Mouse (Mus musculus): Measurements from ENCODE around the gene Slc8a2. TPM values are rescaled to one million over a fixed set of nuclear protein-coding genes. Genes with fewer than 3 reads are reported as not detected.

The Slc8a2 gene
- total RNA-seq, 2 experiments from 2014 or later, result 0.54 to 1.1 TPM

DNA sequence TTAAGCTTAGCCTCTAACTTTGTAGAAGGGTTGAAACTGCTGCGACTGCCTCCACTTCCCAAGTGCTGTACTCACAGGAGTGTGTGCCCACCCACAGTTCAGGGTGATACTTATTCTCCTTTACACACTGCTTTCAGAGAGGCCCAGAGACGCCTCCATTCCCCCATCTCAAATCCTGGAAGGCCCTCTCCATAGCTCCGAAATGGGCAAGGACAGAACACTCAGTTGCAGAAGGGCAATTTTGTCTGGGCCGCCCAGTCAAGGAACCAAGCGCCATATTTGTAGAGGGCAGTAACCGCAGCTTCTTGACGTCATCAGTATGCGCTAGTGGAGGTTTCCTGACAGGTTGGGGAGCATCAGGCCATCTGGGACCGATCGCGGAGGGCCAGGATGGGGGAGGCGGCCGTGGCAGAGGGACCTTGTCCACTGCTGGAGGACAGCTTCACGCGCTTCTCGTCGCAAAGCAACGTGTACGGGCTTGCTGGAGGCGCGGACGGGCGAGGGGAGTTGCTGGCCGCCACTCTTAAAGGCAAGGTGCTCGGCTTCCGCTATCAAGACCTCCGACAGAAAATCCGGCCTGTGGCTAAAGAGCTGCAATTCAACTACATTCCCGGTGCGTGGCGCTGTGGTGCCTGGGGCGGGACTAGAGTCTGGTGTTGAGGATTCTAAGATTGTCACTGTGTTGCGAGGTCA is 9.9 kb upstream of the Slc8a2 start, which contains the start of gene Kptn:
TSS of gene Kptn (plus strand) at position 327 of the 693 bp plus-strand sequence.
- DNase-seq (ENCODE audit: low spot score in 2 of 2), result peak; percentile 79 to 89

- DNase-seq (ENCODE audit: low spot score in 2 of 2), result no peak
These were observed 9.4 kb upstream of the Slc8a2 start for GRCm38 (mm10) chr7:16120262-16120600.

DNA sequence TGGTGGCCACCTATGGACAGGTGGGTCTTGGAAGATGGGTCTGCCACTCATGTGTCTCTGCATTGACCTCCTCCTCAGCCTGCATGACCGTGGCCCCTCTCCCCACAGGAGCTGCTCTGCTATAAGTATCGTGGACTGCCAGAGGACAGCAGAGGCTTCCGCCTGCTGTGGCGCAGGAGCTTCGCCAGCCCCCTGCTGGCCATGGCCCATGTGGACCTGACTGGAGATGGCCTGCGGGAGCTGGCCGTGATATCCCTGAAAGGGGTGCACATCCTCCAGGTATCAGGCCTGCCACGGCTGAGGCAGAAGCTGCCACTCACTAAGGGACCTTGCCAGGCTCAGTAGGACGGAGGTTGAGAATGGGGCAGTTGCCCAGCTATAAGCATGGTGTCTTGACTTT is 3.8 kb upstream of the Slc8a2 start:
- DNase-seq (ENCODE audit: low spot score in 2 of 2), result no peak

DNA sequence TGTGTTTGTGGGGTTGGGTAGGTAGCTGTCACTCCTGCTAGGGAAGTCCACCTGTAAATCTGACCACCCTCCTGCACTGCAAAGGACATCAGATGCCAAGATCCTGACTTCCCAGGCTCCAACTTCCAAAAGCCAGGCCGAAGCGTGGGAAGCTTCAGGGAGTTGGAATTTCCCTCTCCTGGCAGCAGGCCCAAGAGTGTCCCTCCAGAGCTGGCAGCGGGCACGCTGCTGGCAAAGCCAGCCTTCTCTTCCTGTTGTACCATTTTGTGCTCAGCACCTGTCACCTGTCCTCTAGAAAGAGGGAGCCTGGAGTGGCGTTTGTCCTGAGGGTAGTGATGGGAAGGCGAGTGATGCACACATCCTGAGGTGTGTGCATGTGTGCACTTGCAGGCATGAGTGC is 1.3 kb upstream of the Slc8a2 start:
- DNase-seq (ENCODE audit: low spot score in 2 of 2), result no peak

GRCm38 (mm10) chr7:16128899-16129298 is 727 bp upstream of the Slc8a2 start:
- no peak for DNase-seq (ENCODE audit: low spot score in 2 of 2)

DNA sequence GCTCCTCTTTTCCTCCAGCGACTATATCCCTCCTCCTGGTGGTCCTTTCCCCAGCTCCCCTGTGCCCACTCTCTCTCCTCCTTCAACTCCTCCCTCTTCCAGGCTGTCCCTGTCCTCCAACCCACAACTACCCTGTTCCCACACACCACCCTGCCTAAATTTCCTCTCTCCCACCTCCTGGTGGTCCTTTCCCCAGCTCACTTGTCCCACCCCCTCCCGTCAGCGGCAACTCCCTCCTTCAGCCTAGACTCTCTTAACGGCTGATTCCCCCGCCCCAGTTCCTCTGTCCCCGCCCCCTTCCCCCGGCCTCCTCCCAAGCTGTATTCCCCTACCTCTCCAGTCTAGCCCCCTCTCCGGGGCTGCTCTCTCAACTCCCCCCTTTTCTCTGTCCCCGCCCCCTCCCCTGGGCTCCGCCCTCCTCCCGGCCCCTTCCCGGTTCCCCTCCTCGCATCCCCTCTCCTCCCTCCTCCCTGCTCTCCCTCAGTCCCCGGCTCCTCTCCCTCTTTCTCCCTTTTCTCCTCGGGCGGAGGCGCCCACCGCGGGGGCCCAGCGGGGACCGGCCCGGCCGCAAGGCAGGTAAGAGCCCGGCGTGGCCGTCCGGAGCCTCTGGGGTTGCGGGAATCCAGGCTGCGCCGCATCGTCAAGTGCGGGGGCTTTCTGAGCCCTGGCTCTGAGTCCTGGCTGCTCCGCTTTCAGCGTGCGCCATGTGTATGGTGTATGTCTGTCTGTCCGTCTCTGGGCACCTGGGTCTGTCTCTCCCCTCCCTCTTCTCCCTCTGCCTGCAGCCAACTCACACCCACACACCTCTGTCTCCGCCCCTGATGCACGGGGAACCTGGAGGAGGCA is 443 bp downstream of the Slc8a2 start:
- no peak for DNase-seq (ENCODE audit: low spot score in 2 of 2)

GRCm38 (mm10) chr7:16130956-16131634 is 1.5 kb downstream of the Slc8a2 start:
- DNase-seq (ENCODE audit: low spot score in 2 of 2), result no peak

DNA sequence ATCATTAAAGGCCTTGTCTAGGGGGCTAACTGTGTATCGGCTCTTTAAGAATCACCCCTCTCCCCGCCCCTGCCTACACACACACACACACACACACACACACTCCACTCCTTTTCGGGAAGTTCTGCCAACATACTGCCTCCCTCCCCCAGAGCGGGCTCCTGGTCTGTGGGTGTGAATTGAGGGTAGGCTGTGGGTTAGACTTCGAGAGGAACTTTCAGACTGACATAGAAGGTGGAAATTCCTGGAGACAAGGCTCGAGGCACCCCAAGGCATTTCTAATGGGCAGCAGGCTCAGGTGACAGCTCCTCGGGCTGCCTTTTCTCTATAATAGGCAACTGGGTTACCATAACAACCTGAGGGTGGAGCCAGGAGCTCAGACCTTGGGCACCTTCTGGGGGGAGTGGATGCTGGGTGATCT is 2.5 kb downstream of the Slc8a2 start:
- no peak for DNase-seq (ENCODE audit: low spot score in 2 of 2)

DNA sequence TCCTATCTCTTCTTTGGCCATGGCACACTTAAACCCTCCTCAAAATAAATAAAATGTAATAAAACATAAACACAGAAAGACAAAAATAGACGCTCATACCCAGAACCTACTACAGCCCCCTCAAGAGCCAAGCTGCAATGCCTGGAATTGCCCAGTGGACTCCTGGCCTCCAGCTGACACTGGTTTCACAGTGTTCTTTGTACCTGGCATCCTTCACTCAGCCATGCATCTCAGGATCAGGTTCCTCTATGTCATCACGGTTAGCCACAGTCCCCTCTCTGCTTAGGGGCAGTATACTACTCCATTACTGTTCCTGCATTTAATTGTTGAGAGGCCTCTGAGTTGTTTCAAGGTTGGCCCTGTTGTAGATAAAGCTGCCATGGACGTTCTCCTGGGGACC is 3.3 kb downstream of the Slc8a2 start:
- DNase-seq (ENCODE audit: low spot score in 2 of 2), result no peak

DNA sequence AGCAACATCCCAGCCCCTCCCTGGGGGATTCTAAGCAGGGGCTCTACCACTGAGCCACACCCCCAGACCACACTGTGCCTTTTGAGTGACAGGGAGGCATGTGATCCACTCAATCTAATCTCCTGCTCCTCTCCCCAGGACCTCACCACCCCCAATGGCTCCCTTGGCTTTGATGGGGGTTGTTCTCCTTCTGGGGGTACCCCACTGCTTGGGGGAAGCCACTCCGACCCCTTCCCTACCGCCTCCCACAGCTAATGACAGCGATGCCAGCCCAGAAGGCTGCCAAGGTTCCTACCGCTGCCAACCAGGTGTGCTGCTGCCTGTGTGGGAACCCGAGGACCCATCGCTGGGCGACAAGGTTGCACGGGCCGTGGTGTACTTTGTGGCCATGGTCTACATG is 4.1 kb downstream of the Slc8a2 start:
- DNase-seq (ENCODE audit: low spot score in 2 of 2), result no peak

DNA sequence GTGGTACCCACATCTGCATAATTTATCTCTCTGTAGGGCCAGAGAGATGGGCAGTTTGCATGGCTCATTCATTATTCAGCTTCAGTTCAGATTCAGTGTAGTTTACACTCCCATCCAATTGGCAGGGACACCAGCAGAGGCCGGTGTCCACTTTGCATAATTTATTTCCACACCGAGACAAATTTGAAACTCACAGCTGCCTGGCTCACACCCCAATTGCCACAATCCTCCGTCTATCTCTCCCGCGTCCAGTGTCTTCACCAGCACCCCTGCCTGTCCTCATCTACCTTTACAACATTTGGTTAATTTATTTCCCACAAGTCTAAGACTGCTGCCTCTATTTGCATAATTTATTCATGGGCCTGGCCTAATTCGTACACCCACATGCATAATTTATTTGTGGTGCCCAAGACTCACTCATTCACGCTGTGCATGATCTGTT is 5.3 kb downstream of the Slc8a2 start:
- DNase-seq (ENCODE audit: low spot score in 2 of 2), result no peak

- DNase-seq (ENCODE audit: low spot score in 2 of 2), result no peak
These were observed 17.1 kb downstream of the Slc8a2 start for GRCm38 (mm10) chr7:16146489-16147410.

- peak; percentile 61 to 76 for DNase-seq (ENCODE audit: low spot score in 2 of 2)
These were observed 18.0 kb downstream of the Slc8a2 start for GRCm38 (mm10) chr7:16147643-16148042.

DNA sequence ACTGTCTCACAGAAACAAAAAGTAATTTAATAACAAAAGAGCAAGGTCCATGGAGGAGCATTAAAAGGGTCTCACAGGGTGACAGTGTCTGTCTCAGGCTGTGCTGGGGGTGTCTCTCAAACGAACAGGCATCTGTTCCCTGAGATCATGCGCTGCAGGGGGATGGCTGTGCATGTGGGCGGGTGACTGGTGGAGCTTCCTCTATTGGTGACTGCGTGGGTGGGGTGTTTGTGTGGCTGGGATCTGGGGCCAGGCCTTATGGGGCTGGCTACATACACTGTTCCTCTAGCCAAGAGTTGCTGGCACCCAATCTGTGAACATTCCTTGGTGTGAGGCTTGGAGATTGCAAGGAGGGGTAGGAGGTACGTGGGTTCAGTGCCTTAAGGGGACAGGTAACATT is 19.6 kb downstream of the Slc8a2 start:
- DNase-seq (ENCODE audit: low spot score in 2 of 2), result no peak

DNA sequence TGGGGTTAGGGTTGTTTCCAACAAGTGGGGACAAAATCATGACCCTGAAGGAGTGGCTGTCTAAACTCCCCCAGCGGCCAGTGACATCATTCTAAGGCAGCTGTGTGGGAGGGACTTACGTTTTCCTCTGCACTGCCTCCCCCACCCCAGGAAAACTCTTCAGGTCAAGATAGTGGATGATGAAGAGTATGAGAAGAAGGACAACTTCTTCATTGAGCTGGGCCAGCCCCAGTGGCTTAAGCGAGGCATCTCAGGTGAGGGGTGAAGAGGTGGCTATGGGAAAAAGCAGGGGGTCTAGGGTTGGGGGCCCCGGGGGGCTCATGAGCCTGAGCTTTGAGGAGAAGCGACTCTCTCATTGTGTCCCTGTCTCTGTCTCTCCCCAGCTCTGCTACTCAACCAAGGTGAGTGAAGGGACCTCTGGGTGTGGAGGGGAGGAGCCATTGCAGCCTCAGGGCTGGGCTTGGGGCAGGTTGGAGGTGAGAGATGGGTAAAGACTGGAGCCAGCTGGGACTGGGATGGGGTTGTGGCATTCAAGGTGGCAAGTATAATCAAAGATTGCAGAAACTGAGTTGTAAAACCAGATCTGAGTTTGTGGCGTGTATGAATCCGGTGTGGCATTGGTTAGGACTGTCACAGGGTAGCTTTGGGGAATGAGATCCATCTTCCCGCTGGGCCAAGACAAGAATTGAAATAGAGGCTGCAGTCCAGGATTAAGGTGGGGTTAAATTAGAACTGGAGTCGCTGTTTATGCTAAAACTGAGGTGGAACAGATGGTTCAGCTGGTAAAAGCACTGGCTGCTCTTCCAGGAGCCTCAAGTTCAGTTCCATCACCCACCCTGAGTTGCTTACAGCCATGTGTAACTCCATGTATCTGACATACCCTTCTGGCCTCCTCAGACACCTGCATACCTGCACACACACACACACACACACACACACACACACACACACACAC is 20.8 kb downstream of the Slc8a2 start:
- no peak for DNase-seq (ENCODE audit: low spot score in 2 of 2)

- DNase-seq (ENCODE audit: low spot score in 2 of 2), result no peak
These were observed 23.9 kb downstream of the Slc8a2 start for GRCm38 (mm10) chr7:16153522-16153921.

GRCm38 (mm10) chr7:16155132-16155872 is 25.7 kb downstream of the Slc8a2 start:
- no peak for DNase-seq (ENCODE audit: low spot score in 2 of 2)

DNA sequence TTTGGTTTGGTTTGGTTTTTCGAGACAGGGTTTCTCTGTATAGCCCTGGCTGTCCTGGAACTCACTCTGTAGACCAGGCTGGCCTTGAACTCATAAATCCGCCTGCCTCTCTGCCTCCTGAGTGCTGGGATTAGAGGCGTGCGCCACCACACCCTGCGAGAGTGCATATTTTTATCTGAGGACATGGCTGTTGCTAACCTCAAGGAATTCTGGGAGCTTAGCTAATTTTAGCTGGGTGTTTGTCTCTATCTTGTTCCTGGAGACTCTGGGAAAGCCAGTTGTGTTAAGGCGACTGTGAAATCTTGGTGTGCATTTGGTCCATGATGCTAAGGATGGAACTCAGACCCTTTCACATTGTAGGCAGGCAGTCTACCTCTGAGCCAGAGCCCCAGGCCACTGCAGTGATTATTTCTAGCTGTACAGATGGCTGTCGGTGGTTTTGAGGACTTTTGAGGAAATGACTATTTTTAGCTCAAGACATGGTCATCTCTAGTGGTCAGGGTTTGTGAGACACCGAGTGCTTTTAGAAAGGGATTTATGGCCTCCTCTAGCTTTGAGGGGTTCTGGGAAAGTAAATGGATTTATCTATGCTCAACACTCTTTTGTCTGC is 26.6 kb downstream of the Slc8a2 start:
- no peak for DNase-seq (ENCODE audit: low spot score in 2 of 2)

GRCm38 (mm10) chr7:16158735-16159134 is 29.1 kb downstream of the Slc8a2 start:
- DNase-seq (ENCODE audit: low spot score in 2 of 2), result no peak

All from gastrocnemius, postnatal 4 days (tissue).